Mouse (Mus musculus) heart, postnatal 0 days (tissue): ENCODE results near the gene Cyp4f40.

Experiments used
- CTCF ChIP-seq: IDR thresholded peaks from 2 replicates; pipeline ENCODE4 v1.5.1; 2016; ENCODE audit warnings: antibody characterized with exemption, control low read depth, low read depth
- EP300 ChIP-seq: IDR thresholded peaks from 2 replicates; pipeline ENCODE4 v1.6.1; 2016; ENCODE audit warnings: antibody characterized with exemption, low read depth

DNA sequence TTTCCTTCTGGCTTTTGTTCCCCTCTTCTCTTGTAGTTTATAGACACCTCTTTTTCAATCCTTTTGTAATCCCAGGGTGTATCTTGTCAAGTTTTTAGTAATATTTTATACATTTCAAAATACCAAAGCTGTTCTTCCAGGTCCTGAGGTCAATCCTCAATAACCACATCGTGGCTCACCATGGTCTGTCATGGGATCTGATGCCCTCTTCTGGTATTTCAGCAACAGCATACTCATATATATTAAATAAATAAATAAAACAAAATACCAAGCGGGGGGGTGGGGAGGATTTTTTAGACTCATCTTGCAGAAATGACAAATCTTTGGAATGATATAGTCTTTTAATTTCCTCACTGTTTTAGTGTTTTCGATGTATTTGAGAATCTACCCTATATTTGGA lies 26.8 kb upstream of the Cyp4f40 start:
- TF ChIP-seq CTCF: no peak
- TF ChIP-seq EP300: no peak
